Mouse (Mus musculus): ENCODE results near the gene Lhfp. TPM values are rescaled to one million over a fixed set of nuclear protein-coding genes. Genes with fewer than 3 reads are reported as not detected.

Lhfp gene
- polyA plus RNA-seq, 1 experiment from 2014 or later = 48.1 TPM

GRCm38 (mm10) chr3:53201670-53202069 lies 160.3 kb downstream of the Lhfp start:
- DNase-seq = peak; percentile 49
- Histone ChIP-seq H3K9ac (replicated peaks; ENCODE audit: low read length) (no peak overlapping the region), H3K4me2 (ENCODE audit: low read length) (no peak overlapping the region), H3K9me3 (ENCODE audit: control insufficient read depth, low read length) (no peaks in the 10 kb centered on the region), H3K27ac (replicated peaks; ENCODE audit: low read depth, low read length) (no peak overlapping the region), H3K4me3 (replicated peaks; ENCODE audit: low read depth, low read length) (no peak overlapping the region), H3K27me3 (ENCODE audit: control insufficient read depth, insufficient read depth, low read length) (no peaks in the 10 kb centered on the region), H3K4me1 (ENCODE audit: control insufficient read depth, insufficient read depth, low read length) (peaks cover 18% of the 10 kb centered on the region; the same call in 1 of the 2 replicates), H3K36me3 (ENCODE audit: control insufficient read depth, insufficient read depth, low read length) (no peaks in the 10 kb centered on the region)
- no peak for ATAC-seq (ENCODE audit: low FRiP score, low TSS enrichment)
- WGBS = 32% methylated on average over 10 of the region's 10 CpGs

GRCm38 (mm10) chr3:53202184-53202583 lies 160.9 kb downstream of the Lhfp start:
- H3K4me2 ChIP-seq (ENCODE audit: low read length) = no peak overlapping the region
- DNase-seq (peak; percentile 37), ATAC-seq (ENCODE audit: low FRiP score, low TSS enrichment) (no peak)
- H3K4me3 ChIP-seq (replicated peaks; ENCODE audit: low read depth, low read length) = no peak overlapping the region
- H3K27ac ChIP-seq (replicated peaks; ENCODE audit: low read depth, low read length) = no peak overlapping the region; the same call in 1 of the 2 replicates
- H3K27me3 ChIP-seq (ENCODE audit: control insufficient read depth, insufficient read depth, low read length) = no peaks in the 10 kb centered on the region
- WGBS = 27% methylated on average over 6 of the region's 6 CpGs
- H3K4me1 ChIP-seq (ENCODE audit: control insufficient read depth, insufficient read depth, low read length) = peaks cover 20% of the 10 kb centered on the region; the same call in 1 of the 2 replicates
- no peaks in the 10 kb centered on the region for H3K9me3 ChIP-seq (ENCODE audit: control insufficient read depth, low read length)
- H3K36me3 ChIP-seq (ENCODE audit: control insufficient read depth, insufficient read depth, low read length) = no peaks in the 10 kb centered on the region
- H3K9ac ChIP-seq (replicated peaks; ENCODE audit: low read length) = no peak overlapping the region

GRCm38 (mm10) chr3:53202698-53203097 lies 161.4 kb downstream of the Lhfp start:
- DNase-seq = no peak
- Histone ChIP-seq H3K27ac (replicated peaks; ENCODE audit: low read depth, low read length) (no peak overlapping the region), H3K9me3 (ENCODE audit: control insufficient read depth, low read length) (no peaks in the 10 kb centered on the region)

GRCm38 (mm10) chr3:53203656-53204055 lies 162.3 kb downstream of the Lhfp start:
- Histone ChIP-seq H3K4me3 (replicated peaks; ENCODE audit: low read depth, low read length) (no peak overlapping the region), H3K9me3 (ENCODE audit: control insufficient read depth, low read length) (no peaks in the 10 kb centered on the region), H3K9ac (replicated peaks; ENCODE audit: low read length) (no peak overlapping the region), H3K27ac (replicated peaks; ENCODE audit: low read depth, low read length) (no peak overlapping the region), H3K27me3 (ENCODE audit: control insufficient read depth, insufficient read depth, low read length) (no peaks in the 10 kb centered on the region), H3K4me1 (ENCODE audit: control insufficient read depth, insufficient read depth, low read length) (peaks cover 24% of the 10 kb centered on the region; the same call in 1 of the 2 replicates), H3K4me2 (ENCODE audit: low read length) (no peak overlapping the region), H3K36me3 (ENCODE audit: control insufficient read depth, insufficient read depth, low read length) (no peaks in the 10 kb centered on the region)
- ATAC-seq (ENCODE audit: low FRiP score, low TSS enrichment) (no peak), DNase-seq (no peak)
- 67% methylated on average over 5 of the region's 5 CpGs for WGBS

More at GRCm38 (mm10) chr3:53202698-53203097, 161.4 kb downstream of the Lhfp start:
- Histone ChIP-seq H3K27me3 (ENCODE audit: control insufficient read depth, insufficient read depth, low read length) (no peaks in the 10 kb centered on the region), H3K4me2 (ENCODE audit: low read length) (no peak overlapping the region), H3K4me1 (ENCODE audit: control insufficient read depth, insufficient read depth, low read length) (peaks cover 23% of the 10 kb centered on the region; the same call in 1 of the 2 replicates), H3K36me3 (ENCODE audit: control insufficient read depth, insufficient read depth, low read length) (no peaks in the 10 kb centered on the region), H3K9ac (replicated peaks; ENCODE audit: low read length) (no peak overlapping the region), H3K4me3 (replicated peaks; ENCODE audit: low read depth, low read length) (no peak overlapping the region)
- WGBS = 91% methylated on average over 3 of the region's 3 CpGs
- no peak for ATAC-seq (ENCODE audit: low FRiP score, low TSS enrichment)

- Histone ChIP-seq H3K4me3 (replicated peaks; ENCODE audit: low read depth, low read length) (no peak overlapping the region), H3K27ac (replicated peaks; ENCODE audit: low read depth, low read length) (no peak overlapping the region), H3K36me3 (ENCODE audit: control insufficient read depth, insufficient read depth, low read length) (no peaks in the 10 kb centered on the region), H3K9me3 (ENCODE audit: control insufficient read depth, low read length) (no peaks in the 10 kb centered on the region), H3K9ac (replicated peaks; ENCODE audit: low read length) (no peak overlapping the region), H3K4me1 (ENCODE audit: control insufficient read depth, insufficient read depth, low read length) (peaks cover 24% of the 10 kb centered on the region; the same call in 1 of the 2 replicates), H3K4me2 (ENCODE audit: low read length) (no peak overlapping the region), H3K27me3 (ENCODE audit: control insufficient read depth, insufficient read depth, low read length) (no peaks in the 10 kb centered on the region)
- ATAC-seq (ENCODE audit: low FRiP score, low TSS enrichment) (no peak), DNase-seq (no peak)
- WGBS = 86% methylated on average over 7 of the region's 7 CpGs
Observed at GRCm38 (mm10) chr3:53204348-53204984, 163.1 kb downstream of the Lhfp start.

GRCm38 (mm10) chr3:53204985-53205365 lies 163.6 kb downstream of the Lhfp start:
- no peak for ATAC-seq (ENCODE audit: low FRiP score, low TSS enrichment)
- 100% methylated on average over 1 of the region's 1 CpGs for WGBS
- Histone ChIP-seq H3K9ac (replicated peaks; ENCODE audit: low read length) (no peak overlapping the region), H3K9me3 (ENCODE audit: control insufficient read depth, low read length) (no peaks in the 10 kb centered on the region), H3K27ac (replicated peaks; ENCODE audit: low read depth, low read length) (no peak overlapping the region), H3K4me2 (ENCODE audit: low read length) (no peak overlapping the region), H3K36me3 (ENCODE audit: control insufficient read depth, insufficient read depth, low read length) (no peaks in the 10 kb centered on the region), H3K27me3 (ENCODE audit: control insufficient read depth, insufficient read depth, low read length) (no peaks in the 10 kb centered on the region), H3K4me3 (replicated peaks; ENCODE audit: low read depth, low read length) (no peak overlapping the region), H3K4me1 (ENCODE audit: control insufficient read depth, insufficient read depth, low read length) (peaks cover 26% of the 10 kb centered on the region; the same call in 1 of the 2 replicates)
- DNase-seq = no peak

GRCm38 (mm10) chr3:53205706-53206105 lies 164.4 kb downstream of the Lhfp start:
- Histone ChIP-seq H3K4me2 (ENCODE audit: low read length) (no peak overlapping the region), H3K27ac (replicated peaks; ENCODE audit: low read depth, low read length) (no peak overlapping the region), H3K27me3 (ENCODE audit: control insufficient read depth, insufficient read depth, low read length) (no peaks in the 10 kb centered on the region), H3K9ac (replicated peaks; ENCODE audit: low read length) (no peak overlapping the region), H3K9me3 (ENCODE audit: control insufficient read depth, low read length) (no peaks in the 10 kb centered on the region), H3K36me3 (ENCODE audit: control insufficient read depth, insufficient read depth, low read length) (no peaks in the 10 kb centered on the region), H3K4me3 (replicated peaks; ENCODE audit: low read depth, low read length) (no peak overlapping the region), H3K4me1 (ENCODE audit: control insufficient read depth, insufficient read depth, low read length) (peaks cover 28% of the 10 kb centered on the region; the same call in 1 of the 2 replicates)
- DNase-seq (no peak), ATAC-seq (ENCODE audit: low FRiP score, low TSS enrichment) (no peak)
- WGBS = 91% methylated on average over 3 of the region's 3 CpGs

GRCm38 (mm10) chr3:53206509-53207224 lies 165.3 kb downstream of the Lhfp start:
- Histone ChIP-seq H3K4me3 (replicated peaks; ENCODE audit: low read depth, low read length) (no peak overlapping the region), H3K27ac (replicated peaks; ENCODE audit: low read depth, low read length) (0 out of 2 replicates have a peak overlapping the region, but pooled peaks have one; percentile 9), H3K9ac (replicated peaks; ENCODE audit: low read length) (no peak overlapping the region), H3K4me2 (ENCODE audit: low read length) (peak overlapping the region; percentile 5; the same call in 1 of the 2 replicates), H3K36me3 (ENCODE audit: control insufficient read depth, insufficient read depth, low read length) (no peaks in the 10 kb centered on the region), H3K27me3 (ENCODE audit: control insufficient read depth, insufficient read depth, low read length) (no peaks in the 10 kb centered on the region), H3K4me1 (ENCODE audit: control insufficient read depth, insufficient read depth, low read length) (peaks cover 31% of the 10 kb centered on the region; the same call in 1 of the 2 replicates), H3K9me3 (ENCODE audit: control insufficient read depth, low read length) (no peaks in the 10 kb centered on the region)
- ATAC-seq (ENCODE audit: low FRiP score, low TSS enrichment) = no peak
- DNase-seq = peak; percentile 59
- WGBS = 7% methylated on average over 11 of the region's 11 CpGs

Data from midbrain, embryonic 14.5 days (tissue).